Mouse (Mus musculus) heart, embryonic 14.5 days (tissue): ENCODE data around the gene Nos1. TPM values are rescaled to one million over a fixed set of nuclear protein-coding genes. Genes with fewer than 3 reads are reported as not detected.

Experiments used
- ATAC-seq: fragments of 200-750 bp; cut with Nextera tagmentation; 2 replicates; pipeline ENCODE4 v1.8.0; 2017; ENCODE audit warnings: low read depth, moderate TSS enrichment; ENCODE audit not compliant: insufficient number of reproducible peaks, insufficient read depth, low FRiP score
- H3K27ac ChIP-seq, 2 experiments: fragments of 200-500 bp in 1 of 2; fragments of 300-500 bp in 1 of 2; sonication (generic) in 1 of 2; replicated peaks in 1 of 2; 2 replicates each; pipeline ENCODE4 v1.5.1; 2012 to 2014; ENCODE audit warnings: low read depth in 2 of 2, low read length in 2 of 2, control low read depth in 1 of 2, mild to moderate bottlenecking in 1 of 2, mixed read lengths in 1 of 2; ENCODE audit not compliant: control insufficient read depth in 1 of 2, insufficient read depth in 1 of 2
- H3K27me3 ChIP-seq: fragments of 300-500 bp; sonication (generic); 2 replicates; pipeline ENCODE4 v1.6.1; 2014; ENCODE audit warnings: mild to moderate bottlenecking, low read length, control low read depth; ENCODE audit not compliant: control insufficient read depth, insufficient read depth
- H3K36me3 ChIP-seq: fragments of 300-500 bp; sonication (generic); 2 replicates; pipeline ENCODE4 v1.6.1; 2014; ENCODE audit warnings: mild to moderate bottlenecking, control low read depth, low read length, mixed read lengths; ENCODE audit not compliant: control insufficient read depth, insufficient read depth
- H3K4me1 ChIP-seq, 2 experiments: fragments of 200-500 bp in 1 of 2; fragments of 300-500 bp in 1 of 2; sonication (generic) in 1 of 2; 2 replicates each; pipeline ENCODE4 v1.6.1; 2012 to 2014; ENCODE audit warnings: low read length in 2 of 2, control low read depth in 1 of 2, mixed read lengths in 1 of 2; ENCODE audit not compliant: control insufficient read depth in 2 of 2, insufficient read depth in 2 of 2
- H3K4me2 ChIP-seq: fragments of 300-500 bp; sonication (generic); 2 replicates; pipeline ENCODE4 v1.6.1; 2014; ENCODE audit warnings: mild to moderate bottlenecking, low read length
- H3K4me3 ChIP-seq, 2 experiments: fragments of 200-500 bp in 1 of 2; fragments of 300-500 bp in 1 of 2; sonication (generic) in 1 of 2; 2 replicates each; pipeline ENCODE4 v1.5.1; 2012 to 2014; ENCODE audit warnings: low read length in 2 of 2, mild to moderate bottlenecking in 2 of 2, control low read depth in 1 of 2, low read depth in 1 of 2, moderate library complexity in 1 of 2; ENCODE audit not compliant: control insufficient read depth in 1 of 2, insufficient read depth in 1 of 2
- H3K9ac ChIP-seq: fragments of 300-500 bp; sonication (generic); 2 replicates; pipeline ENCODE4 v1.6.1; 2014; ENCODE audit warnings: mild to moderate bottlenecking, low read length
- H3K9me3 ChIP-seq: fragments of 300-500 bp; sonication (generic); 2 replicates; pipeline ENCODE4 v1.6.1; 2016; ENCODE audit warnings: low read length, control low read depth; ENCODE audit not compliant: control insufficient read depth
- WGBS: fragments of 180-500 bp; shearing (Covaris S2); extraction: QIAGEN DNeasy Blood & Tissue Kit; methylation state at CpG from one replicate; pipeline ENCODE4 v1.1.7; 2014; 5-methylcytosine and 5-hydroxymethylcytosine counted together
- polyA plus RNA-seq: library from polyadenylated mRNA; unstranded; fragments of >200 nt; fragmentation: Nextera tagmentation; extraction: Ambion mirVana; gene quantifications from 2 replicates; pipeline ENCODE4 v1.2.1, GENCODE M21; 2014

Nos1 gene
- polyA plus RNA-seq, 1 experiment from 2014 or later = 0.04 TPM

DNA sequence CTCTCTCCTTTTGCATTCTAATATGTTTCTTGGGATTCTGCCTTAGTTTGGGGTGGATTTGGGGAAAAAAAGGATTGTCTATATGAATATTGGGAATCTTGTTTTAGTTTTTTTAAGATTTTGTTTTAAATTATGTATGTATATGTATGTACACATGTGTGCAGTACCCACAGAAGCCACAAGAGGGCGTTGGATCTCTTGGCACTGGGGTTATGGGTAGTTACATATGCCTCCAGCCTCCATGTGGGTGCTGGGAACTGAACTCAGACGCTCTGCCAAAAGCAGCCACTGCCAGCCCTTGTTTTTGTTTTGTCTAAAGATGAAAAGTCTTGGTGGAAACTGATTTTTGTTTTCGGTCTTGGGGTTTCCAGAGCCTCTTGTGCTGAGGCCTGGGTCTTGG lies 136.1 kb downstream of the Nos1 start:
- Histone ChIP-seq H3K27me3 (no peaks in the 10 kb centered on the region), H3K4me1 (no peaks in the 10 kb centered on the region), H3K9me3 (no peaks in the 10 kb centered on the region), H3K36me3 (no peaks in the 10 kb centered on the region), H3K4me3 (no peak overlapping the region), H3K27ac (no peak overlapping the region), H3K4me2 (no peak overlapping the region), H3K9ac (no peak overlapping the region)
- WGBS = 51% methylated on average over 3 of the region's 3 CpGs
- ATAC-seq = no peak

GRCm38 (mm10) chr5:117921786-117922528 lies 141.1 kb downstream of the Nos1 start:
- H3K27ac ChIP-seq = no peak overlapping the region
- no peak overlapping the region for H3K4me2 ChIP-seq
- H3K27me3 ChIP-seq = no peaks in the 10 kb centered on the region
- no peak overlapping the region for H3K4me3 ChIP-seq
- WGBS = 77% methylated on average over 12 of the region's 12 CpGs
- H3K9me3 ChIP-seq = no peaks in the 10 kb centered on the region
- no peak overlapping the region for H3K9ac ChIP-seq
- H3K36me3 ChIP-seq = no peaks in the 10 kb centered on the region
- H3K4me1 ChIP-seq = no peaks in the 10 kb centered on the region
- ATAC-seq = no peak

- no peak overlapping the region for H3K9ac ChIP-seq
Measured at GRCm38 (mm10) chr5:117923688-117924087, 142.9 kb downstream of the Nos1 start.

DNA sequence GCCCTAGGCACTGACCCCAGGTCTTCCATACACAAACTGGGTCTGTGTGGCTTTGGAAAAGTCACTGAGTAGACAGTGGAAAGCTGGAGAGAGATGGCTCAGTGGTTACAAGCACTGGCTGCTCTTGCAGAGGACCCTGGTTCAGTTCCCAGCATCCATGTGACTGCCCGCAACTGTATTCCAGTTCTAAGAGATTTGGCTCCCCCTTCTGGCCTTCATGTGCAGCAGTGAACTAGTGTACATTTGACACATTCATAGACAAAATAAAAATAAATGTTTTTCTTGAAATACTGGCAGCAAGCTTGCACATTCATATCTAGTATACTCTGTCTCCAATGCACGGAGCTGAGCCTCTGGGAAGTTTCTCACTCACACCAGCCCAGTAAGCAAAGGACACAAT lies 147.7 kb downstream of the Nos1 start:
- H3K4me2 ChIP-seq = no peak overlapping the region
- H3K36me3 ChIP-seq = no peaks in the 10 kb centered on the region
- no peaks in the 10 kb centered on the region for H3K9me3 ChIP-seq
- no peak for ATAC-seq
- no peak overlapping the region for H3K9ac ChIP-seq
- 95% methylated on average over 2 of the region's 2 CpGs for WGBS
- H3K4me1 ChIP-seq = no peaks in the 10 kb centered on the region
- H3K27ac ChIP-seq = no peak overlapping the region
- no peaks in the 10 kb centered on the region for H3K27me3 ChIP-seq
- no peak overlapping the region for H3K4me3 ChIP-seq

More at GRCm38 (mm10) chr5:117923688-117924087, 142.9 kb downstream of the Nos1 start:
- Histone ChIP-seq H3K9me3 (no peaks in the 10 kb centered on the region), H3K27ac (no peak overlapping the region), H3K27me3 (no peaks in the 10 kb centered on the region), H3K4me3 (no peak overlapping the region), H3K4me1 (no peaks in the 10 kb centered on the region), H3K36me3 (no peaks in the 10 kb centered on the region), H3K4me2 (no peak overlapping the region)
- no peak for ATAC-seq
- 24% methylated on average over 6 of the region's 6 CpGs for WGBS

GRCm38 (mm10) chr5:117932222-117932621 lies 151.4 kb downstream of the Nos1 start:
- no peak overlapping the region for H3K4me3 ChIP-seq
- H3K4me2 ChIP-seq = no peak overlapping the region
- H3K36me3 ChIP-seq = no peaks in the 10 kb centered on the region
- 49% methylated on average over 2 of the region's 2 CpGs for WGBS
- no peak for ATAC-seq
- no peaks in the 10 kb centered on the region for H3K4me1 ChIP-seq
- H3K27ac ChIP-seq = no peak overlapping the region
- no peak overlapping the region for H3K9ac ChIP-seq
- H3K27me3 ChIP-seq = peaks cover 8% of the 10 kb centered on the region; the same call in 1 of the 2 replicates
- no peaks in the 10 kb centered on the region for H3K9me3 ChIP-seq

- WGBS = 3% methylated on average over 7 of the region's 9 CpGs
- H3K36me3 ChIP-seq = no peaks in the 10 kb centered on the region
- no peak; the same call in 1 of the 2 replicates for ATAC-seq
- no peak overlapping the region for H3K4me2 ChIP-seq
- H3K27me3 ChIP-seq = peaks cover 11% of the 10 kb centered on the region; the same call in 1 of the 2 replicates
- no peaks in the 10 kb centered on the region for H3K4me1 ChIP-seq
- no peaks in the 10 kb centered on the region for H3K9me3 ChIP-seq
- no peak overlapping the region for H3K4me3 ChIP-seq
- H3K9ac ChIP-seq = no peak overlapping the region
- no peak overlapping the region for H3K27ac ChIP-seq
Measured at GRCm38 (mm10) chr5:117932862-117933261, 152.0 kb downstream of the Nos1 start.

DNA sequence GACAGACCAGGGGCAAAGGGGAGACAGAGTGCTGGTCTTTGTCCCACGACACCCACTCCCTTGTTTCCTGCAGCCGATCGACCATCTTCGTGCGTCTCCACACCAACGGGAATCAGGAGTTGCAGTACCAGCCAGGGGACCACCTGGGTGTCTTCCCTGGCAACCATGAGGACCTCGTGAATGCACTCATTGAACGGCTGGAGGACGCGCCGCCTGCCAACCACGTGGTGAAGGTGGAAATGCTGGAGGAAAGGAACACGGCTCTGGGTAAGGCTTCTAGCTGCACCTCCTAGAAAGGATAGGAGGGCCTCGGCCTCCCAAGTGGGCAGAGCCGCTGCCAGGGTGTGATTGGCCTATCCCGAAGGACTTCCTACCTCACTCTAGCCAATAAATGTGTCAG lies 155.5 kb downstream of the Nos1 start:
- Histone ChIP-seq H3K4me2 (no peak overlapping the region), H3K9me3 (no peaks in the 10 kb centered on the region), H3K27ac (no peak overlapping the region), H3K4me1 (no peaks in the 10 kb centered on the region; a peak in 1 of 4 replicates), H3K9ac (no peak overlapping the region), H3K27me3 (peaks cover 11% of the 10 kb centered on the region; the same call in 1 of the 2 replicates), H3K4me3 (no peak overlapping the region), H3K36me3 (no peaks in the 10 kb centered on the region)
- WGBS = 62% methylated on average over 16 of the region's 16 CpGs
- no peak for ATAC-seq

- Histone ChIP-seq H3K4me2 (no peak overlapping the region), H3K36me3 (no peaks in the 10 kb centered on the region), H3K4me1 (no peaks in the 10 kb centered on the region; a peak in 1 of 4 replicates), H3K4me3 (no peak overlapping the region), H3K9ac (no peak overlapping the region), H3K9me3 (no peaks in the 10 kb centered on the region), H3K27ac (no peak overlapping the region), H3K27me3 (peaks cover 11% of the 10 kb centered on the region; the same call in 1 of the 2 replicates)
- no peak for ATAC-seq
- WGBS = 79% methylated on average over 3 of the region's 3 CpGs
Measured at GRCm38 (mm10) chr5:117937186-117937585, 156.4 kb downstream of the Nos1 start.
